17 mouse cellular contexts compared by ENCODE assay signal in genomic region chr1:191138436-191138835, GRCm38 (mm10). TPM values are rescaled to one million over a fixed set of nuclear protein-coding genes. Genes with fewer than 3 reads are reported as not detected.
"Had no signal": no experiment of that assay in that cellular context is flagged by ENCODE, and none has a peak within 500 bp of the region (broad histone marks: within the 10 kb centered on the region; RNA-seq: fewer than 3 reads in every experiment).

No protein-coding gene starts in this region.

- H3K9me3 ChIP-seq: limb, embryonic 15.5 days; midbrain, embryonic 10.5 days; neural tube, embryonic 12.5 days had no signal

- DNase-seq: kidney, postnatal 10 days; layer of hippocampus, postnatal 36 days; lung, adult 18-20 months; thymus, postnatal 4 days had no signal

- H3K4me2 ChIP-seq: limb, embryonic 15.5 days; neural tube, embryonic 12.5 days had no signal

- H3K36me3 ChIP-seq: limb, embryonic 15.5 days; midbrain, embryonic 10.5 days; neural tube, embryonic 12.5 days had no signal

- H3K27ac ChIP-seq: limb, embryonic 15.5 days; liver, embryonic 14.5 days; midbrain, embryonic 10.5 days; neural tube, embryonic 12.5 days; stomach, postnatal 0 days had no signal

- H3K4me3 ChIP-seq: limb, embryonic 15.5 days; midbrain, embryonic 10.5 days; neural tube, embryonic 12.5 days had no signal

- H3K27me3 ChIP-seq: limb, embryonic 15.5 days; neural tube, embryonic 12.5 days had no signal

- H3K4me1 ChIP-seq: limb, embryonic 15.5 days; midbrain, embryonic 10.5 days; neural tube, embryonic 12.5 days had no signal

- H3K9ac ChIP-seq: limb, embryonic 15.5 days; liver, embryonic 14.5 days; neural tube, embryonic 12.5 days had no signal

RNA-seq across cellular contexts. Expression of gene Fam71a, which starts 26.2 kb away (rescaled TPM):
- total RNA-seq: layer of hippocampus, adult 8-10 months; layer of hippocampus, postnatal 36 days; left cerebral cortex, adult 8-10 months; left cerebral cortex, postnatal 25 days had no signal
- polyA plus RNA-seq: kidney, embryonic 14.5 days; large intestine, adult 2 months; limb, embryonic 11.5 days; limb, embryonic 15.5 days; liver, embryonic 14.5 days; lung, embryonic 16.5 days; midbrain, embryonic 10.5 days; midbrain, embryonic 14.5 days; neural tube, embryonic 12.5 days; stomach, postnatal 0 days had no signal
